Mouse (Mus musculus) midbrain, postnatal 0 days (tissue): ENCODE data around the gene Eng. TPM values are rescaled to one million over a fixed set of nuclear protein-coding genes. Genes with fewer than 3 reads are reported as not detected.

Experiments used
- ATAC-seq: fragments of 200-750 bp; cut with Nextera tagmentation; 2 replicates; pipeline ENCODE4 v1.8.0; 2017; ENCODE audit warnings: moderate number of reproducible peaks, mild to moderate bottlenecking, moderate TSS enrichment, moderate library complexity; ENCODE audit not compliant: low FRiP score
- DNase-seq: peaks from one replicate; pipeline ENCODE4 v3.0.0-alpha.2; 2015; ENCODE audit warnings: low spot score
- H3K27ac ChIP-seq: fragments of 300-500 bp; sonication (generic); 2 replicates; pipeline ENCODE4 v1.5.1; 2014; ENCODE audit warnings: low read depth, mild to moderate bottlenecking, low read length, mixed read lengths
- H3K27me3 ChIP-seq: fragments of 300-500 bp; sonication (generic); 2 replicates; pipeline ENCODE4 v1.6.1; 2014; ENCODE audit warnings: low read length, control low read depth, mixed read lengths; ENCODE audit not compliant: insufficient read depth
- H3K36me3 ChIP-seq: fragments of 300-500 bp; sonication (generic); 2 replicates; pipeline ENCODE4 v1.6.1; 2014; ENCODE audit warnings: low read length, control low read depth, mixed read lengths; ENCODE audit not compliant: insufficient read depth
- H3K4me1 ChIP-seq: fragments of 300-500 bp; sonication (generic); 2 replicates; pipeline ENCODE4 v1.6.1; 2014; ENCODE audit warnings: mild to moderate bottlenecking, control low read depth, antibody characterized with exemption, low read length, mixed read lengths; ENCODE audit not compliant: insufficient read depth
- H3K4me2 ChIP-seq: fragments of 300-500 bp; sonication (generic); 2 replicates; pipeline ENCODE4 v1.6.1; 2014; ENCODE audit warnings: low read depth, mild to moderate bottlenecking, low read length, mixed read lengths; ENCODE audit not compliant: poor library complexity, severe bottlenecking
- H3K4me3 ChIP-seq: fragments of 300-500 bp; sonication (generic); 2 replicates; pipeline ENCODE4 v1.5.1; 2014; ENCODE audit warnings: low read depth, mild to moderate bottlenecking, low read length, moderate library complexity
- H3K9ac ChIP-seq: fragments of 300-500 bp; sonication (generic); replicated peaks from 2 replicates; pipeline ENCODE4 v1.6.1; 2014; ENCODE audit warnings: mild to moderate bottlenecking, low read length, moderate library complexity, mixed read lengths; ENCODE audit not compliant: poor library complexity, severe bottlenecking
- H3K9me3 ChIP-seq: fragments of 300-500 bp; sonication (generic); 2 replicates; pipeline ENCODE4 v1.6.1; 2016; ENCODE audit warnings: low read length, control low read depth
- CTCF ChIP-seq: IDR thresholded peaks from 2 replicates; pipeline ENCODE4 v1.5.1; 2016; ENCODE audit warnings: antibody characterized with exemption, mild to moderate bottlenecking
- WGBS: fragments of 180-500 bp; shearing (Covaris S2); extraction: QIAGEN DNeasy Blood & Tissue Kit; methylation state at CpG from one replicate; pipeline ENCODE4 v1.1.7; 2014; 5-methylcytosine and 5-hydroxymethylcytosine counted together
- polyA plus RNA-seq: library from polyadenylated mRNA; unstranded; fragments of >200 nt; fragmentation: Nextera tagmentation; extraction: Ambion mirVana; gene quantifications from 2 replicates; pipeline ENCODE4 v1.2.1, GENCODE M21; 2015
- total RNA-seq: library from RNA; depleted of rRNA; stranded (reverse); fragments of >200 nt; gene quantifications from 2 replicates; pipeline ENCODE4 v1.2.3, GENCODE M21; 2014

Eng gene
- total and polyA plus RNA-seq, 2 experiments from 2014 or later: 20.0 to 20.3 TPM

- 34% methylated on average over 9 of the region's 9 CpGs for WGBS
- Histone ChIP-seq H3K9ac (no peak overlapping the region), H3K27me3 (no peaks in the 10 kb centered on the region), H3K9me3 (no peaks in the 10 kb centered on the region), H3K27ac (no peak overlapping the region), H3K4me2 (no peak overlapping the region), H3K4me3 (no peak overlapping the region), H3K4me1 (no peaks in the 10 kb centered on the region), H3K36me3 (peaks cover 5% of the 10 kb centered on the region)
- DNase-seq (peak; percentile 43), ATAC-seq (no peak)
- no peak for TF ChIP-seq CTCF
Measured at GRCm38 (mm10) chr2:32618051-32618450, 28.3 kb upstream of the Eng start.

- Histone ChIP-seq H3K9me3 (no peaks in the 10 kb centered on the region), H3K4me1 (peaks cover 2% of the 10 kb centered on the region; the same call in 1 of the 2 replicates), H3K27ac (peak overlapping the region; percentile 43; the same call in 1 of the 2 replicates), H3K36me3 (no peaks in the 10 kb centered on the region; the same call in 1 of the 2 replicates), H3K9ac (no peak overlapping the region), H3K27me3 (no peaks in the 10 kb centered on the region), H3K4me2 (no peak overlapping the region), H3K4me3 (no peak overlapping the region)
- DNase-seq (peak; percentile 61), ATAC-seq (no peak)
- WGBS: 51% methylated on average over 4 of the region's 4 CpGs
- TF ChIP-seq CTCF: no peak
Measured at GRCm38 (mm10) chr2:32620682-32621516, 25.5 kb upstream of the Eng start.

DNA sequence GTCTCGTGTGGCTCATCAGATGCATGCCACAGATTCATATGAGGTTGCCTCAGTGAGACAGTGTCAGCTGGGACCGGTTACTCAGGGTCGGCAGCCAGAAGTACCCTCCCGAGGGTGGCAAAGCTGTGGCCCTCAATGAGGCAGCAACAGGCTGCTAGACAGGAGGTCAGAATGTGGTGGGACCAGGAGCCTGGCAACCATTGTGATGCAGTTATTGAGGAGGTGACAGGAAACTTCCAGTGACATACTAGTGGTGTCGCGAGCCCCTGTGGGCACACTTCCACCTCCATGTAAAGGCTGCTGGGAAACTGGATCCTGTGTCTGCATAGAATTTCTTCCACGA is 24.9 kb upstream of the Eng start, which contains the start of gene Ak1:
Gene Ak1 (plus strand): TSS at position 242 of the 343 bp plus-strand sequence.
- Histone ChIP-seq H3K36me3 (no peaks in the 10 kb centered on the region), H3K27ac (peak within 1 kb of the TSS; percentile 43; the same call in 1 of the 2 replicates), H3K27me3 (no peaks in the 10 kb centered on the region), H3K9ac (no peak within 1 kb of the TSS), H3K4me3 (no peak within 1 kb of the TSS), H3K4me2 (no peak within 1 kb of the TSS), H3K9me3 (no peaks in the 10 kb centered on the region), H3K4me1 (peaks cover 8% of the 10 kb centered on the region)
- no peak for ATAC-seq
- no peak for TF ChIP-seq CTCF
- WGBS: 42% methylated on average over 7 of the region's 7 CpGs
- DNase-seq: no peak

- Histone ChIP-seq H3K4me1 (peaks cover 28% of the 10 kb centered on the region), H3K27ac (no peak overlapping the region), H3K36me3 (no peaks in the 10 kb centered on the region), H3K9me3 (no peaks in the 10 kb centered on the region), H3K4me3 (no peak overlapping the region), H3K4me2 (no peak overlapping the region), H3K27me3 (no peaks in the 10 kb centered on the region), H3K9ac (no peak overlapping the region)
- TF ChIP-seq CTCF: no peak
- 81% methylated on average over 5 of the region's 5 CpGs for WGBS
- DNase-seq: no peak
- no peak for ATAC-seq
Measured at GRCm38 (mm10) chr2:32624111-32624748, 22.2 kb upstream of the Eng start.

DNA sequence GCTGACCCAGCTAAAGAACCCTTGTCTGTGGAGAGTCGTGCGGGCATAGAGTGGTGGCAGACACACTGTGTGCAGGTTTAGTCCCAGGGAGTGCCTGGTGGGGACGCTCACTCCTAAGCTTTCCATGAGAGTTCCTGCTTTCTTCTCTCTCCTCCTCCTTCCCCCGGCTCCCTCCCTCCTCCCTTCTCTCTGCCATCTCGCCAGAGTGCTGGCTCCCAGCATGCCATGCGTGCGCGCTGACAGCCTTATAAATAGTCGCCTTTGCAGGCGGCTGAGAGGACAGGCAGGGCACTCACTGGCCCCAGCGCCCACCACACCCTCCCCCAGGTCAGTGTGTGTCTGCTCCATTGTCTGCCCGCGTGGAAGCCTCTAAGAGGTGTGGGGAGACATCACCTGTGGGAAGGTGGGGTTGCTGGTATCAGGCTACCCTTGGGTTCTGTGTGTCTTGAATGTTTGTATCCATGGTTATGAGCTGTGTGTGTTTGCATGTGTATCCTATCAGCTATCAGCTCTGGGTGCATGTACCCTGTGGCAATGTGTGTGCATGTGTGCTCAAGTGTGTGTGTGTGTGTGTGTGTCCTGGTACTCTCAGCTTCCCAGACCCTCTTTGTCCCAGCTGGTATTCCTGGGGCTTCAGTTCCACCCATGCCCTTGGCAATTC is 21.1 kb upstream of the Eng start:
- DNase-seq: peak; percentile 87
- TF ChIP-seq CTCF: peak; percentile 34
- Histone ChIP-seq H3K27me3 (no peaks in the 10 kb centered on the region), H3K9ac (peak overlapping the region; percentile 76), H3K4me3 (peak overlapping the region; percentile 38), H3K9me3 (no peaks in the 10 kb centered on the region), H3K27ac (peak overlapping the region; percentile 84), H3K4me2 (peak overlapping the region; percentile 61), H3K36me3 (no peaks in the 10 kb centered on the region), H3K4me1 (peaks cover 29% of the 10 kb centered on the region)
- peak; percentile 69 for ATAC-seq
- 5% methylated on average over 13 of the region's 13 CpGs for WGBS
